Mouse (Mus musculus) lung, postnatal 25 days (tissue): ENCODE data around the gene Prr12.
"Not testable (repeated sequence)": the region's sequence is repeated elsewhere in the genome, so short reads cannot be mapped to it uniquely, and the experiment has no call there.

Source experiments
- DNase-seq: peaks from one replicate; pipeline ENCODE4 v3.0.0; 2022; ENCODE audit warnings: low spot score

Gene Prr12

GRCm38 (mm10) chr7:45024281-45025248, 28.1 kb downstream of the Prr12 start:
- DNase-seq = no peak

- DNase-seq = not testable (repeated sequence)
Measured at GRCm38 (mm10) chr7:45023711-45024110, 29.0 kb downstream of the Prr12 start.

GRCm38 (mm10) chr7:45020225-45020624, 32.5 kb downstream of the Prr12 start:
- DNase-seq = no peak

GRCm38 (mm10) chr7:45019031-45019571, 33.6 kb downstream of the Prr12 start:
- DNase-seq = peak; percentile 86

GRCm38 (mm10) chr7:45017242-45018061, 35.2 kb downstream of the Prr12 start, which contains the start of gene Rras:
Gene Rras, plus strand, starts transcription at chr7:45017961.
- DNase-seq = peak; percentile 99

GRCm38 (mm10) chr7:45016761-45017160, 35.9 kb downstream of the Prr12 start:
- no peak for DNase-seq

- peak; percentile 100 for DNase-seq
Measured at GRCm38 (mm10) chr7:45015957-45016612, 36.6 kb downstream of the Prr12 start, which contains the start of gene Scaf1. Gene Scaf1, minus strand, starts transcription at chr7:45016363.

GRCm38 (mm10) chr7:45015344-45015956, 37.2 kb downstream of the Prr12 start:
- no peak for DNase-seq

- no peak for DNase-seq
Measured at GRCm38 (mm10) chr7:45014096-45014451, 38.6 kb downstream of the Prr12 start.

- no peak for DNase-seq
Measured at GRCm38 (mm10) chr7:45013366-45014095, 39.1 kb downstream of the Prr12 start.

GRCm38 (mm10) chr7:45012824-45013223, 39.9 kb downstream of the Prr12 start:
- no peak for DNase-seq

GRCm38 (mm10) chr7:45012011-45012410, 40.7 kb downstream of the Prr12 start:
- no peak for DNase-seq

- no peak for DNase-seq
Measured at GRCm38 (mm10) chr7:45008411-45008810, 44.3 kb downstream of the Prr12 start.

- DNase-seq = no peak
Measured at GRCm38 (mm10) chr7:45007846-45008245, 44.8 kb downstream of the Prr12 start.

GRCm38 (mm10) chr7:45007141-45007540, 45.5 kb downstream of the Prr12 start:
- DNase-seq = no peak

GRCm38 (mm10) chr7:45006503-45006902, 46.2 kb downstream of the Prr12 start:
- no peak for DNase-seq

- no peak for DNase-seq
Measured at GRCm38 (mm10) chr7:45005321-45005992, 47.2 kb downstream of the Prr12 start.

- no peak for DNase-seq
Measured at GRCm38 (mm10) chr7:45004546-45004945, 48.1 kb downstream of the Prr12 start.

GRCm38 (mm10) chr7:45002440-45002839, 50.2 kb downstream of the Prr12 start:
- DNase-seq = no peak

- no peak for DNase-seq
Measured at GRCm38 (mm10) chr7:45000539-45001114, 52.1 kb downstream of the Prr12 start.
